Mouse (Mus musculus) heart, postnatal 0 days (tissue): ENCODE results near the gene Nectin1. TPM values are rescaled to one million over a fixed set of nuclear protein-coding genes. Genes with fewer than 3 reads are reported as not detected.

ENCODE experiments used
- ATAC-seq: fragments of 200-750 bp; cut with Nextera tagmentation; 2 replicates; pipeline ENCODE4 v1.8.0; 2017; ENCODE audit warnings: low read depth, moderate number of reproducible peaks, moderate library complexity; ENCODE audit not compliant: insufficient read depth
- DNase-seq: peaks from one replicate; pipeline ENCODE4 v3.0.0-alpha.2; 2016; ENCODE audit warnings: low spot score
- H3K27ac ChIP-seq: fragments of 300-500 bp; sonication (generic); 2 replicates; pipeline ENCODE4 v1.5.1; 2014; ENCODE audit warnings: low read depth, mild to moderate bottlenecking
- H3K27me3 ChIP-seq: fragments of 300-500 bp; sonication (generic); 2 replicates; pipeline ENCODE4 v1.6.1; 2014; ENCODE audit warnings: low read length, mixed read lengths; ENCODE audit not compliant: control insufficient read depth, insufficient read depth
- H3K36me3 ChIP-seq: fragments of 300-500 bp; sonication (generic); replicated peaks from 2 replicates; pipeline ENCODE4 v1.6.1; 2014; ENCODE audit warnings: low read length, mixed read lengths; ENCODE audit not compliant: control insufficient read depth, insufficient read depth
- H3K4me1 ChIP-seq: fragments of 300-500 bp; sonication (generic); 2 replicates; pipeline ENCODE4 v1.6.1; 2014; ENCODE audit warnings: antibody characterized with exemption; ENCODE audit not compliant: control insufficient read depth, insufficient read depth
- H3K4me2 ChIP-seq: fragments of 300-500 bp; sonication (generic); 2 replicates; pipeline ENCODE4 v1.6.1; 2014; ENCODE audit warnings: low read depth, mild to moderate bottlenecking, low read length, moderate library complexity
- H3K4me3 ChIP-seq: fragments of 300-500 bp; sonication (generic); 2 replicates; pipeline ENCODE4 v1.5.1; 2014; ENCODE audit warnings: low read depth, low read length
- H3K9ac ChIP-seq: fragments of 300-500 bp; sonication (generic); replicated peaks from 2 replicates; pipeline ENCODE4 v1.6.1; 2014; ENCODE audit warnings: low read depth, low read length, mixed read lengths
- H3K9me3 ChIP-seq: fragments of 300-500 bp; sonication (generic); replicated peaks from 2 replicates; pipeline ENCODE4 v1.6.1; 2016; ENCODE audit warnings: low read length; ENCODE audit not compliant: control insufficient read depth
- CTCF ChIP-seq: IDR thresholded peaks from 2 replicates; pipeline ENCODE4 v1.5.1; 2016; ENCODE audit warnings: antibody characterized with exemption, control low read depth, low read depth
- EP300 ChIP-seq: IDR thresholded peaks from 2 replicates; pipeline ENCODE4 v1.6.1; 2016; ENCODE audit warnings: antibody characterized with exemption, low read depth
- WGBS: fragments of 180-500 bp; shearing (Covaris S2); extraction: QIAGEN DNeasy Blood & Tissue Kit; methylation state at CpG from one replicate; pipeline ENCODE4 v1.1.7; 2014; 5-methylcytosine and 5-hydroxymethylcytosine counted together
- polyA plus RNA-seq: library from polyadenylated mRNA; unstranded; fragments of >200 nt; fragmentation: Nextera tagmentation; extraction: Ambion mirVana; gene quantifications from 2 replicates; pipeline ENCODE4 v1.2.1, GENCODE M21; 2015
- total RNA-seq: library from RNA; depleted of rRNA; stranded (reverse); fragments of >200 nt; gene quantifications from 2 replicates; pipeline ENCODE4 v1.2.3, GENCODE M21; 2014; ENCODE audit warnings: low replicate concordance

The Nectin1 gene
- total and polyA plus RNA-seq, 2 experiments from 2014 or later, result 0.82 to 3.6 TPM

DNA sequence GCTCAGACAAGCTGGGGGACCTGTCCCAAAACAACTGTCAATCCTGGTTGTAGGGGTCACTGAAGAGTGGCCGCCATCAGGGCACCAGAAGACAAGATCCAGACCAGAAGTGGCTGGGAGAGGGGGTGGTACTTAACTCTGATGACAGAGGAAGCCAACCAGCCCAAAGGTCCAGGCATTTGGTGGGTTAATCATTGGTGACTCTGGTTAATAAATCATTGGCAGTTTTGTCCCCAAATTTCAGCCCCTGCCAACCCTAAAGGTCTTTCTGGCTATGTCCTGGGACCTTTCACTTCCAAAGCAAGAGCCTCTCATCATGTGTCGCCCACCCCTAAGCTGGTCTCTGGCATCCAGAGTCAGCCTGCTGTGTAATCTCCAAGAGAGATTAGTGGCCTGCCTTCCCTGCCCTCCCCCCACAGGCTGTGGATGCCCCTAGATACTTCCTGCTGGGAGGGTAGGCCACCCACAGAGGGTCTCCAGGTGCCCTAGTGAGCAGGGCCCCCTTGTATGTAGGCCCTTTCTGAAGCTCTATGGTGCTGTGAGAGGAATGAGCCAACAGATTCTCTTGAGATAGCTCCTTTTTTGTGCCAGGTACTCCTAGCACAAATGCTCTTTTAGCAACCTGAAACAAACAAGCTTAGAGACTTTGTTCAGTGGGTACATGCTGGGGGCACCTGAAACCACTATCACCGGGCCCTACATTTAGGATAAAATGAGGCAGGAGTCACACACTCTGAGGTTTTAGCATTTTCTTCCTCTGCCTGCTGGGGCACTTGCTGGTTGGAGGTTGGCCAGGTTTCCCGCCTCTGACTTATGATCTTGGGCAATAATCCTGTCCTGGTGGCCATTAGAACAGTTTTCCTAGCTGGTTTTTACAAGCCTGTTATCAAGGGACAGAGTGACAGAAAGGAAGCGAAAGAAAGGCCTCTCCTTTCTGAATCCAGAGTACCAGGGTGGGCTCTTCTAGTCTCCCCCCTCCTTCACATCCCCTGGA, 14.5 kb downstream of the Nectin1 start:
- H3K27ac ChIP-seq, result no peak overlapping the region
- no peak for ATAC-seq
- H3K4me3 ChIP-seq, result no peak overlapping the region
- H3K4me1 ChIP-seq, result no peaks in the 10 kb centered on the region
- H3K9ac ChIP-seq, result no peak overlapping the region
- no peak overlapping the region for H3K4me2 ChIP-seq
- H3K36me3 ChIP-seq, result no peaks in the 10 kb centered on the region
- H3K9me3 ChIP-seq, result no peaks in the 10 kb centered on the region
- H3K27me3 ChIP-seq, result no peaks in the 10 kb centered on the region
- 41% methylated on average over 5 of the region's 5 CpGs for WGBS
- no peak for TF ChIP-seq EP300
- TF ChIP-seq CTCF, result no peak
- DNase-seq, result no peak

- Histone ChIP-seq H3K27ac (no peak overlapping the region), H3K4me2 (no peak overlapping the region), H3K36me3 (no peaks in the 10 kb centered on the region), H3K9ac (no peak overlapping the region), H3K9me3 (no peaks in the 10 kb centered on the region), H3K4me1 (no peaks in the 10 kb centered on the region), H3K4me3 (no peak overlapping the region), H3K27me3 (no peaks in the 10 kb centered on the region)
- TF ChIP-seq CTCF (no peak), EP300 (no peak)
- WGBS, result 80% methylated on average over 12 of the region's 12 CpGs
- no peak for ATAC-seq
- no peak for DNase-seq
These were observed 16.3 kb downstream of the Nectin1 start for GRCm38 (mm10) chr9:43760078-43760477.

DNA sequence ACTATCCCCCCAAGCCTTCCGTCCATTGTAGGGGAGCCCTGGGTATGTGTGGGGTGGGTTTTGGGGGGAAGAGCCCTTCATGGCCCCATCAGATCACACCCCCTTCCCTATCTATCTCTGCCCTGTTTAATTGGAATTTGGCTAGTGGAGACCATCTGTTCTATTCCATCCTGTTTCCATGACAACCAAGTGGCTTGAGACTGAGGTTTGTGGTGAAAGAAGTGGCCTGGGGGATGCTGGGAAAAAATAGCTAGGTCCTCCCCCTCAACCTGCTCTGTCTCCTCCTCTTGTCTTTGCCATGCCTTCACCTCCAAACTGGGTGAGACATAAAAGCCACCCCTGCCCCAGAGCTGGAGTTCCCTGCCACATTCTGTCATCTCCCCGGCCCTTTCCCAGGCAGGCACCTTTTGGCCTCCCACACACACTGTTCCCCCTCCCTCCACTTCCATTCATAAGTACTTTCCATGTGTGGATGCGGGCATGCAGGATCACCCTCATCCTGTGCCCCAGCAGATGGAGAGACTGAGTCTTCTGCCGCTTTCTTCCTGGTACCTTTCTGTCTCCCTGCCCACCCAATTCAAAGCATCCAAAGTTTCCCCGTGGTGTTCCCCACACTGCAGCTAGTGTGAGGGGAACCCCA, 17.5 kb downstream of the Nectin1 start:
- Histone ChIP-seq H3K36me3 (no peaks in the 10 kb centered on the region), H3K27me3 (no peaks in the 10 kb centered on the region), H3K9ac (no peak overlapping the region), H3K4me3 (no peak overlapping the region), H3K27ac (no peak overlapping the region), H3K9me3 (no peaks in the 10 kb centered on the region), H3K4me2 (no peak overlapping the region), H3K4me1 (no peaks in the 10 kb centered on the region)
- TF ChIP-seq EP300, result no peak
- TF ChIP-seq CTCF, result no peak
- DNase-seq (no peak), ATAC-seq (no peak)
- 57% methylated on average over 5 of the region's 5 CpGs for WGBS

GRCm38 (mm10) chr9:43761941-43762340, 18.2 kb downstream of the Nectin1 start:
- Histone ChIP-seq H3K4me1 (no peaks in the 10 kb centered on the region), H3K9ac (no peak overlapping the region), H3K27ac (no peak overlapping the region), H3K9me3 (no peaks in the 10 kb centered on the region), H3K4me3 (no peak overlapping the region), H3K27me3 (no peaks in the 10 kb centered on the region), H3K4me2 (no peak overlapping the region), H3K36me3 (no peaks in the 10 kb centered on the region)
- TF ChIP-seq EP300 (no peak), CTCF (no peak)
- DNase-seq (no peak), ATAC-seq (no peak)
- 66% methylated on average over 3 of the region's 3 CpGs for WGBS

DNA sequence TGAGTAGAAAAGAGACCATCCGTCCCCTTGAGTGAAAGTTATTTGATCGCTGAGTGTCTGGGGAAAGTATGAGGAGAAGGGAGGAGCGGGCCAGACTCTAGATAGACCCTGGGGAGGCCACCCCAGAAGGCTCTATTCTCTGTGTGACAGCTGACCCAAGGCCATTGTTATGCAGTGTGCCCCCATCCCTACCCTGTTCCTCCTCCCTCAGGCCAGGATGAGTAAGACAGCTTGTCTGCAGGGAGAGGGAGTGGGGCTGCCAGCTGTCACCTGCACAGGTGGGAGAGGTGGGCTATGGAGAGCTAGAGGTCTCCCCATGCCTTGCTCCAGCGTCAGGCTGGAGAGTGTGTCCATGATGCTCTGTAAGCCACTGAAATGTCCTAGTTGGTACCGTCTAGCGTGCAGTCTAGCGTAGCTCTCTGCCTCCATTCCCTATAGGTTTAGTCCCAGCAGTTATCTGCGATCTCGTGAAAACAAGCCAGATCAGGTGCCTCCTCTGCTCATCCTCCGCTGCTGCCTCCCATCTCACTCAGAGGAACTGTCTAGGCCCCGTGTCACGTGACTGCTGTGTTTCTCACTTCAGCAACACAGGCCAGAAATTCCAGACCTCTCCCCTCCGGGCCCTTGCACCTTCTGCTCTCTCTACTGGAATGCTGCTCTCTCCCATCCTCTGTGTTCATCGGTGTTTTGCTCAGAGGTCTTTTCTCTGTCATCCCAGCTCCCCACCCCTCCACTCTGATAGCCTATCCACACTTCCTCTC, 21.8 kb downstream of the Nectin1 start:
- no peak overlapping the region for H3K4me2 ChIP-seq
- no peak for ATAC-seq
- H3K36me3 ChIP-seq, result no peaks in the 10 kb centered on the region
- WGBS, result 40% methylated on average over 14 of the region's 14 CpGs
- no peak overlapping the region for H3K9ac ChIP-seq
- TF ChIP-seq CTCF, result no peak
- no peak for TF ChIP-seq EP300
- H3K4me1 ChIP-seq, result no peaks in the 10 kb centered on the region
- DNase-seq, result no peak
- no peaks in the 10 kb centered on the region for H3K9me3 ChIP-seq
- no peak overlapping the region for H3K27ac ChIP-seq
- no peaks in the 10 kb centered on the region for H3K27me3 ChIP-seq
- H3K4me3 ChIP-seq, result no peak overlapping the region
